Mouse (Mus musculus): ENCODE measurements at regions not wholly inside any gene's neighbourhood (a gene's known extent, or its start where the extent isn't known, plus 50 kb on each side); places are given as distances from the start of the nearest gene placed in this dataset.

DNA sequence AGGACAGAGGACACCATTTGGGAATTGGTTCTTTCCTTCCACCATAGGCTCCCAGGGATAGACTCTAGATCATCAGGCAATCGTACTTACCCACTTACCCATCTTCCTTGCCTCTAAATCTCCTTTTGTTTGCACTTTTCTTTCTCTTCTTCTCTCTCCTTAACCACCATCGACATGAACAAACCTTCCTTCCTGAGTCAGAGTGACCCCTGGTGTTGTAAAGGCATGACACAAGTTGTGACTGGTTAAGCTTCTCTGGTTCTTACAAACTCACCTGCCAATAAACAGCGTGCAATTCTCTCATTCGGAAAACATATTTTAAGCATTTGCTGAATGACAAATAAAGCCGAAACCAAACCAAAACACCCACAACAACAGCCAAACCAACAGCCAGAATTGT lies 193.4 kb upstream of the Mctp2 start:
- TF ChIP-seq CTCF (IDR thresholded peaks at IDR 0.05; ENCODE audit: low read depth, low read length), result no peak
- no peak for TF ChIP-seq POLR2A (IDR thresholded peaks at IDR 0.05; ENCODE audit: extremely low read depth, insufficient read depth, low read length)
